Mouse (Mus musculus): ENCODE data around the gene AC109138.7.

The AC109138.7 gene

DNA sequence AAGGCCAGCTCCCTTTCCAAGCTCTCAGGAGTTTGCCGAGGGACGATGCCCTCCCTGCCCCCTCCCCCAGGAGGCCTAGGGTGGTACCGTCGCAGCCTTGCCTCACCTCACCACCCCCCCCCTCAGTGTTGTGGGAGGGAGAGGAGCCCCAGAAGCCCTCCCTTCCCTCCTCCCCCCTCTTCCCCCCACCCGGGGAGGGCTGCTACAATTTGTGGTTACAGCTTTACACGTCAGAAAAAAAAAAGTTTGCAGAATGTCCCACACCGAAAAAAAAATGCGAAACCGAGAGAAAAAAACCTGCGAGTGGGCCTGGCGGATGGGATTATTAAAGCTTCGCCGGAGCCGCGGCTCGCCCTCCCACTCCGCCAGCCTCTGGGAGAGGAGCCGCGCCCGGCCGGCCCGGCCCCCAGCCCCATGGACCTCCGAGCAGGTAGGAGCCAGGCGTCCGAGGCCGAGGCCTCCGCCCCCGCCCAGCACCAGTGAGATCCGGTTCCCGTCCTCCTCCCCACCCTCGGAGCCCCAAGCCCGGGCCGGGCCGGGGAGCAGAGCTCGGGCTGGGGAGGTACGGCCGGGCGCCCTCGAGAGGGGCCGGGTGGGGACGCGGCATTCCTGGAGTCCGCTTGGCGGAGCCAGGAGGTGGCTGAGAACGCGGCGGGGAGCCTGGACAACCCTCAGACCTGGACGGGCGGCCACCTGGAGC, at the start of gene AC109138.7, which contains the start of gene Clcf1:
Gene AC109138.7 (plus strand): TSS at position 287 of the 700 bp plus-strand sequence.
Gene Clcf1 (plus strand): TSS at position 168 of the 700 bp plus-strand sequence.
- no peak for DNase-seq (ENCODE audit: low spot score)

DNA sequence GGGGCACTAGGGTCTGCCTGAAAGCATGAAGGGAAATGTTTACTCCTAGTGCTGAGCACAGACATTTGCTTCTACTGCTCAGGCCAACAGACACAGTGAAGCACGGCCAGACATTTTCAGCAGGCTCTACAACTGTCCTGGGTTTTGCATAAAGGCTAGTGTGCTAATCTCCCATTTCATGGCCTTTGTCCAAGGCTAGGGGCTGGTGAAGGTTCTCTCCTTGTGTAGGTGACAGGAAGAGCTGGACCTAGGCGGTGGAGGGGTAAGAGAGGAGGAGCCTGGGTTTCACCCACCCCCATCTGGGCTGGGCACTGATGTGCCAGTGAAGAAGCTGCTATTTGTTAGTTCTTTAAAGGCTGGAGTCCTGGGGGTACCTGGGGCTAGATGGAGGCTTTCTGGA, 49.4 kb upstream of the AC109138.7 start:
- no peak for DNase-seq (ENCODE audit: low spot score)

DNA sequence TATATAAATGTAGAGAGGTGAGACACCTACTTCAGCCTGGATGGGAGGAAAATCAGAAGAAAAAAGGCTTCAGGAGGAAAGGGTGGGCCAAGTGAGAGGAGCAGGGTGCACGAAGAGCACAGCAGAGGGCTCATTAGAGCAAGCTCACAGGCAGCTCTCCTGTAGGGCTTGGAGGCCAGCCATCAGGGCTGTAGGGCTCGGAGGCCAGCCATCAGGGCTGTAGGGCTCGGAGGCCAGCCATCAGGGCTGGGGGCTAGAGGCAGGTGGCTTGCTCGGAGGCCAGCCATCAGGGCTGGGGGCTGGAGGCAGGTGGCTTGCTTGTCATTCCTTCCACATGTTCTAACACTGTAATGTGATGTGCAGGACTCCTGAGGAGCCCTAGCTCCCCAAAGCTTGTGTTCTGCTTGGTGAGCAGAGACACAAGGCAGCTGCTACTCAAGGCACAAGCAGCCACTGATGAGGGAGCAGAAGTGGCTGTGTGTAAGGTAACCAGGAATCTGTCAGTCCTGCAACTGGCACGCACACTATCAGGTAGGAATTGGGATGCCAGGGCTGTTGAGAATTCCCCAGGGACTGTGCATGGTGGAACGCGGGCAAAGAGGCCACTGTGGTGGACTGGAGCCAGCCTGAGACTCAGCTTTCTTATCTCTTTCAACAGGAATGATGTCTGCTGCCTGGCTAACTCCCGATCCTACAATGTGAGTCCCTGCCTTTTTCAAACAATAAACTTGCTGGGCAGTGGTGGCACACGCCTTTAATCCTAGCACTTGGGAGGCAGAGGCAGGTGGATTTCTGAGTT, 47.3 kb upstream of the AC109138.7 start:
- DNase-seq (ENCODE audit: low spot score): no peak

DNA sequence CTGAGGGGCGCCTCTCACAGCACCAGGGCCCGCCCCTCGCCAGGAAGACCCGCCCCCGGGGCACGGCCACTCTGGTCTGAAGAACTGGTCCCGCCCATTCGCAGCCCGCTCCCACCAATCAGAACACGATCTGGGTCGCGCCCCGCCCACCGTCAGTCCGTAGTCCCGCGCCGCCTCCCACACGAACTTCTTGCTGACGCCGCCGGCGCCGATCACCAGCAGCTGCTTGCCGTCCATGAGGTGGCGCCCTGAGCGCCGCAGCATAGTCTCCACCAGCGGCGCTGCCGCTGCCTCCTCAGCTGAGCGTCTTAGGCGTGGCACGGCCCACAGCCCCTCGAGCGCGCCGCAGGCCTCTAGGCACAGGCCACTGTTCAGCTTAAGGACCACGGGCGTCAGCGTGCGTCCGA, 44.8 kb upstream of the AC109138.7 start:
- peak; percentile 98 for DNase-seq (ENCODE audit: low spot score)

DNA sequence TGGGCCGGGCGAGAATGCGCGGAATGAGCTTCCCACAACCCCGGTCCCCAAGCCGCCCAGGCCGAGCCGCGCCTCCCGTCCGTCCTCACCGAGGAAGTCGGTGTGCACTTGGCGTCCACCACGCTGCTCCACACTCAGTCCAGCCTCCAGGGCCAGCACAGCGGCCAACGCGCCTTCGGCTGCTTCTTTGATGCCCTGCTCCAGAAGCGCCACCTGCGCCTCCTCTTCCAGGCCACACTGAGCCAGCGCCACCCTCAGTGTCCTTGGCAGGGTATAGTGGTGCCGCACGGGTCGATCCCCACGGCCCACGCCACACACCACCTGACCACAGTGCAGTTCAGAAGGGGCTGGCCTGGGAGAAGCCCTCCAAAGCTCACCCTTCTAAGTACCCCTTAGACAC, 44.3 kb upstream of the AC109138.7 start:
- no peak for DNase-seq (ENCODE audit: low spot score)

DNA sequence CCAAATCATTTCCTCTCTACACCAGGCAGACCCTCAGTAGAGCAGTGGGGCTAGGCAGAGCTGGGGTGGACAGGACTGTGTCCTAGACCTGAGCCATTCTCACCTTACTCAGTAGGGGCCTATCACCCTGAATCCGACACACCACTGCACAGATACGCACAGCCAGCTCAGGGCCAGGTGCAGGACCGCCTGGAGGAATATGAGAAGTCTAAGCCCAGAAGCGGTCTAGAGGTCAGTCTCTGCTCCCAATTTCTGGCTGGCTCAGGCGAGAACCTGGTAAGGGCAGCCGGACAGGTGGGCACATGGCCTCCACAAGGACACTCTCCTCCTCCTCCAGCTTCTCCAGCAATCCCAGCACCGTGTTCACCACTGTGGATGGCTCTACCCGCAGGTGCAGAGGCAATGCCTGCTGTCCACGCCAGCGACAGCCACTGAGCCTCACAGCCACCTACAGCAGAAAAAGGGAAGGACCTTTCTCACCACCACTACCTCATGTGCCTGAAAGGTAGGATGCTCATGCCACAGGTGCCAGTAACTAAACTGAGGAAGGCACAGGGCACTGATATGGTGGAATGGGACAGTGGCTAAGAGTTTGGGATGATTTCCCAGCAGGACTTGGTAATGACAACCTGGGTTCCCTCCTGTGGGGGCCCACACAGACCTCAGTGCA, 43.3 kb upstream of the AC109138.7 start:
- DNase-seq (ENCODE audit: low spot score): no peak

DNA sequence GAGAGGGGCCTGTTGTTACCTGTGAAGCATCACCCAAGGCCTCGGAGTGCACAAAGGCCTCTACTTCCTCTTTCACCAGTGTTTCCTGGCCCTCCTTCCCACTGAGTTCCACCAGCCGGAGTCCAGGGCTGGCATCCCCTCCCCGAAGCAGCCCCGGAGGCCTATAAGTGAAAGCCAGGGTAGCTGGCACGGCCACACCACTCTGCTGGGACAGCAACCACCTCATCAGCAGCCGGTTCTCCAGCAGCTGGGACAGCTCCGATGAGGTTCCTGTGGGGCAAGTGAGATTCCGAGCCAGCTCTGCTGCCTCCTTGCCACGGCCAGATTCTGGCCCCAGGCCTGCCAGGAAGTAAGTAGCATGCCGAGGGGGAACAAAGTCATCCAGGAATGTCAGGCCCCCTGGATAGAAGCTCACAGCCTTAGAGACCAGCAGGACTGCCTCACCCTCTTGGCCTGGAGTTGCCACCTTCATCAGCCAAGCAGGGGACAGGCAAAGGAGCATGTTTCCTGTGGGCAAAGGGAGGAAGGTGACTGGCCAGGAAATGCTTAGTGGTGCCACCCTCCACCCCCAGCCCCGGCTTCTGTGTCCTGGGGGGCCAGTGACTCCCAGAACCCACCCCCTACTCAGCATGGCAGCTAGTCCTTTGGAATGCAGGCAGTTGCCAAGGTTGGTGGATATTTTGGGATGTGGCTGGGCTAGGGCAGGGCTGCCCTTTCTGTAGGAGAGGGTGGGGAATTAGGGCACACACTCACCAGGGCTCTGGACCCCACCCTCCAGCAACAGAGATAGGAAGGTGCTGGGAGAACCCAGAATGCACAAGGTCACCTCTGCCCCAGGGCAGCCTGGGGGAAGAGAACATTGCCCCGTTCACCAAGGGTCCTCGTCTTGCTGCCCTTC, 42.5 kb upstream of the AC109138.7 start:
- no peak for DNase-seq (ENCODE audit: low spot score)

DNA sequence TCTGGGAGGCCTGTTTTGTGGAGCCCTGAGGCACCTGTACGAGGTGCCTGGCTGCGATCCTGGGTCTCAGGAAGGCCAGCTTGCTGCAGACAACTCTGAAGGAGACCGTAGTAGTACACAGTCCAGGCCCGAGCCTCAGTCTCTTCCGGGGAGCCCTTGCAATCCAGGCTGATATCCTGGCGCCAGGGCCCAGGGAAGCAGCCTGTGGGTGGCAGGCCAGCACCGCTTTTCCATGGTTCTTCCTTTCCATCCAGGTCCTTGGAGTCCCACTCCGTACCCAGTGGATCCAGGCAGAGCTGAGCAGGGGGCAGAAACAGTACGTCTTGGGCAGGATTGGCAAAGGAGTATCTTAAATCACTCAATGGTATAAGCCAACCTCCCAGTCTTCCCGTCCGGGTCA, 41.2 kb upstream of the AC109138.7 start:
- DNase-seq (ENCODE audit: low spot score): no peak

DNA sequence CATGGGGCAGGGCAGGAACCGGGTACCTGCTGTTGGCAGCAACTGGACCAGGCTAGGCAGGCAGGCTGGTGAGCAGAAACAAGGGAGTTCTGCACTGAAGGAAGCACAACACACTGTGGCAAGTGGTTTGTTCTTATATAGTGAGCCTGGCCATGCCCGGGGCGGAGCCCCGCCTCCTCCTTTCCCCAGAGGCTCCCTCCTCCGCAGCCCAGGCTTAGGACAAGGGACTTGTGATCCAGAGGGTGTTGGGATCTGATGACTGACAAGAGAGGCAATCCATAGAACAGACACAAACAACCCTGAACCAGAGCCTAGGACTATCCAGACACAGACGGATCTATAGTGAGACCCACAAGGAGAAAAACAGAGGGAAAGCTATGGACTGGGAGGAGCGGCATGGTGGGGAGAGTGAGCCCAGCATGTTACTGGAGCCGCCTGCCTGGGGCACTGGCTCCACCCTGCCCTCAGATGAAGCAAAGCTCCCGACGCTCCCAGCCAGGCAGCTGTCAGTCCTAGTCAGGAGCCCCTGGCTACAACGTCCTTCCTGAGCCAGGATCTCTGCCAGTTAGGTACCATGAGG, 38.7 kb upstream of the AC109138.7 start, which contains the start of gene Carns1:
Gene Carns1 (minus strand): TSS at position 112 of the 580 bp plus-strand sequence.
- DNase-seq (ENCODE audit: low spot score): no peak

DNA sequence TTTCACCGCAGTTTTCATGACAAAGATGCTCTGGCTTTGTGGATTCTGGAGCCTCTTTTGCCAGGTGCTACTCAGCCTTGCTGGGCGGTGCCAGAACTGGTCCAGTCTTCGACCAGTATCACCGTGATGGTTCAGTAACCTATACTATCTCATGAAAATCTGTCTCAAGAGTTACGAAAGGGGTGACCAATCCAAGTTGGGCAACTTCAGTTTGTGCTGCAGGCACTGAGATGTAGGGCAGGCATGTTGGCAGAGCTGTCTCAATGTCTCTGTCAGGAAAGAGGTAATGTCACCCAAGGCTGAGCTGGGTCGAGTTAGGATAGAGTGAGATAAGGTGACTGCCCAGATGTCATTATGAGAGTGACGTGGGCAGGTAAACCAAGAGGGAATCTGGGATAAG, 33.7 kb upstream of the AC109138.7 start:
- DNase-seq (ENCODE audit: low spot score): no peak

DNA sequence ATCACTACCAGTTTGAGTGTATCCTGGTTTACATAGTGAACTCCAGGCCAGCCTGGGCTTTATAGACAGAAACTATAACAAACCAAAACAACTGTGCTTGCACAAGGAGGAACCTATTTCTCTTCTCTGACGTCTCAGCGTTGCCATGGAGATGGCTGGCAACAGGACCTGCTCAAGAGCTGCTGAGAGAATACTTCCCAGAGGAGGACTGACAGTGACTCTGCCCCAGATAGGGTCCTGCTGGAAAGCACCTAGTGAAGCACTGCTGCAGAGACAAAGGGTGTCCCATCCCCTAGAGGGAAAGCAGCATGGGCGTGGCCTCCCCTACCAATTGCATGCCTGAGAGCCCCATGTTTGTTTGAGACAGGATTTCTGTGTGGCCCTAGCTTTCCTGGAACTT, 32.3 kb upstream of the AC109138.7 start:
- no peak for DNase-seq (ENCODE audit: low spot score)

DNA sequence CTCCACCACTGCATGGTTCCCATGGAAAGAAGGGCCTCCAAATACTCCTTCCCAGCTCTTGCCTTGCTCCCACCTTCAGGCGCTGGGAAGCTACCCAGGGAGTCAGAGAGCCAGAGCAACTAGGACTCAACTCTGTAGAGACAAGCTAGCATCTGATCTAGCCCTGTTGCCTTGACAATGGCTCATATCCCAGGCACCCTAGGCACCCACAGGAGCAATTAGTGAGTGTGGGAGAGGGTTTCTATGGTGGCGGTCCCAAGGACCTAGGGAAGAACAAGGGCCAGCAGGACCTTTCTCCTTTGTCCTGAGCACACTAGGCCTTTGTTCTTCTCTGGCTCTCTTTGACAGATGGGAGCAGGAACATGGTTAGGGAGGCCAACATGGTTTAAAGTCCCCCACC, 30.5 kb upstream of the AC109138.7 start:
- DNase-seq (ENCODE audit: low spot score): no peak

DNA sequence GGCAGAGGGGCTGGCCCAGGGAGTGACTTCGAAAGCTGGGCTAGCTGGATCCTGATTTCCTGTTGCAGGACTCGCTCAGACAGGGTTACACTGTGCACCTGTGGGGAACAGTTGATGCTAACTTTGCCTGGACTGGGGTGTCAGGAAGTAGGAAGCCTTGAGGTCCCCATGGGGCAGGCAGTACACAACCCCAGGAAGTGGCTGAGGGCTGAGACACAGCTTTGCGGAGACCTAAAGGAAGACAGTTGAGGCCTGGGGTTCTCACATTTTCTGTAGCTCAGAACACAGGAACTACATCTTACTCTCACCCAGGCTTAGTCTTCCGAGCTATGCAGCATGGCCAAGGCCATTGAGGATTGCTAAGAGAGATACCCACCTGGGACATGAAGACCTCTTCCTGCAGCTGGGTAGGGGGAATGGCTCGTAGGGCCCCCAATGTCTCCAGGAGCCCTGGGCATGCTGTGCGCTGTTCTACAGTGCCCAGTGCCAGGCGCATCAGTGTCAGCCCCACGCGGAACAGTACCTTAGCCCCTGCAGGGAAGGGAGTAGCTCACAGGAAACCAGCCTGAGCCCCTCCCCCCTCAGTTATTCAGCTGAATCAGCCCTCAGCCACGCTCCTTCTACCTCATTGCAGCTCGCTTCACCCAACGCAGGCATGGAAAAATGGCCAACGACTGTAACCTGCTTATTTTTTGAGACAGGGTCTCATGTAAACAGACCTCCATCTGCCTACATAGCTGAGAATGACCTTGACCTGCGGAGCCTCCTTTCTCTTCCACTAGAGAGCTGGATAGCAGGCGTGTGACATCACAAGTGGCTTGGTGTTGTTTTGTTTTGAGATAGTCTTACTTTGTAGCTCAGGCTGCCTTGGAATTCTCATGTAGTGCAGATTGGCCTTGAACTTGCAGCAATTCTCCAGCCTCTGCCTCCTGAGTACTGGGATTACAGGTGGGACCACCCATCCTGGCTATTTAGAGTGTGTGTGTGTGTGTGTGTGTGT, 28.9 kb upstream of the AC109138.7 start:
- DNase-seq (ENCODE audit: low spot score): no peak

DNA sequence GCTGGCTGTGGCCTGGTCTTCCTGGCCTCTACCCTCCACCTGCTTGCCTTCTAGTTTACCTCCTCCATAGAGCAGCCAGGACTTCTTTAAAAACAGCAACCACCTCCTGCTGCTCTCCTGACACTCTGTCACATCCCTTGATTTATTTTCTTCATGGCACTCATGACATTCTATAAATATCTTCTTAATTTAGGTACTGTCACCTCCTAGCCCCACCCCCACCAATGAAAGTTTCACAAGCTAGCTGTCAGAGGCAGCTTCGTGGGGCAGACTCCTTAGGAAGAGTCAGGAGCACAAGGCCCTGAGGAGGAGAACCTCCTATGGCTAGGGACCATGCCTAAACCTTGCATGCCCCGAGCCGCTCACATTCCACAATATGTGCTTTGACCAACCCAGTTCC, 26.9 kb upstream of the AC109138.7 start:
- DNase-seq (ENCODE audit: low spot score): no peak

DNA sequence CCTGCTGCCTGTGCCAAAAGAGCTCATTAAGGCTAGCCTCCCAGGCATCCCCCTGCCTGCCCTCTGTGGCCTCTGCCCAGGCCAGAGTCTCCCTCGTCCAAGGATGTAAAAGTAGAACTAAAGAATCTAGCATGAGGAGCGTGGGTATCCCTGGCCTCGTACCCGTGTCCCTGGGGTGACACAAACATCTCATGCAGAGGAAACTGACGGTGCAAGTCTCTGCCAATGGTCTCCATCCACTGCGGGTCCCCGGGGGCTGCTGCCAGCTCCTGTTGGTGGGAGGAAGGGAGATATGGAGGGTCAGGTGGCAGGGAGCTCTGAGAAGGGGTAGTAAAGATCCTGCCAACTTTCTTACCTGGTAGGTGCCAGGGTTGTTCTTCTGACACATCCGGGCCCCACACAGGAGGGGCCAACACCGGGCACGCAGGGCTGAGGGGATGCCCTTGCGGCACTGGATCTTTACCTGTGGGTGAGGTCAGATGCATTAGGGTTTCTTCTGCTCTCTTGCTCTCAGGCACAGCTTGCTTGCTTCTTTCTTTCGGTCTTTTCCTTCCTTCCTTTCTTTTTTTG, 25.0 kb upstream of the AC109138.7 start:
- DNase-seq (ENCODE audit: low spot score): no peak

DNA sequence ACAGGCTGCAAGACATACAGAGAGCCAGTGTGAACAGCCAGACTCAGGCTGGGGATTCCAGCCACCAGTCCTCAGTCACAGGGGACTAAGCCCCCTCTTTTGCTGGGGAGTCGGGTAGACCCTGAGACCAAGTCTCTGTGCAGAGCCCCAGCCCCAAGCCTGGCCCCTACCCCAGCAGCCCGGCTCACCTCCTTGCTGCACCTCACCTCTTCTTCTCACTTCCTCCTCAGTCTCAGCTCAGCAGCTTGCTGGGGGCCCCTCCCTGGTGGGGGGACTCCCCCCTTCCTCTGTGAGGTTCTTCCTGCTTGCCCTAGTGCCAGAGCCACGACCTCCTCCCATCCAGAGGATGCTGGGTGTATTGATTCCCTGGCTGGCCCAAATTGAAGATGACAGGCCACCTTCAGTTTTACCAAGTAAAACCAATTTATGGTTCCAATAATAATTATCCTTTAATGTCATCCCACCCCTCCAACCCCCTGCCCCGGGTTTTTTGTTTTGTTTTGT, 23.3 kb upstream of the AC109138.7 start, which contains the start of gene Tbc1d10c:
Gene Tbc1d10c (minus strand): TSS at position 454 of the 504 bp plus-strand sequence.
- DNase-seq (ENCODE audit: low spot score): no peak

DNA sequence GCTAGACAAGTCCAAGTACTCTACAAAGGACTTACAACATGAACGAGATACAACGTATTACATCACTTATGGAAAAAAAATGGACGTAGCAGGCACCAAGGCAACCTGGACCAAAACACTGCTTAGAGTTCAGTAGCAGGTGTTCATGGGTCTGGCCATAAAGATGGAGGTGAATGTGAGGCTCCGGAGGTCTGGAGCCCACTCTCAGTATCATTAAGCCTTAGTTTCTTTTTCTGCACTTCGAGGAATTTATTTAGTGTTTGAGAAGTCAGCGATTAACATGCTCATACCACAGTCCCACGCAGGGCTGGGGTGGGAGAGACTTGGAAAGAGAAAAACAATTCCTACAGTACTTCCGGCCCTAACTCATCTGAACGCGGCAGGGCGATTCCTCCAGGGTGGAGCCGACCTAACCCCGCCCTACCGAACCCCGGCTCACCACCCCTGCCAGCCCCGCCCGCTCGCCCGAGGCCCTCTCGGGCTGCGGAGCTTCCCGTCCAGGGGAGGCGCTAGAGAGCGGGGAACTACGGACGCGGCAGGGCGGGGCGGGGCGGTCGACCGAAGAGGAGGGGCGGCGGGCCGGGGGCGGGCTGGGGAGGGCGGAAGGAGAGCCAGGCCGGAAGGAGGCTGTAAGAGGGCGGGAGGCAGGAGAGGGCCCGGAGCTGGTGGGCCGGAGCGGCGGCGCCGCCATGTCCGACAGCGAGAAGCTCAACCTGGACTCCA, 22.5 kb upstream of the AC109138.7 start, which contains the start of gene Ppp1ca:
Gene Ppp1ca (plus strand): TSS at position 538 of the 723 bp plus-strand sequence.
- peak; percentile 89 for DNase-seq (ENCODE audit: low spot score)

DNA sequence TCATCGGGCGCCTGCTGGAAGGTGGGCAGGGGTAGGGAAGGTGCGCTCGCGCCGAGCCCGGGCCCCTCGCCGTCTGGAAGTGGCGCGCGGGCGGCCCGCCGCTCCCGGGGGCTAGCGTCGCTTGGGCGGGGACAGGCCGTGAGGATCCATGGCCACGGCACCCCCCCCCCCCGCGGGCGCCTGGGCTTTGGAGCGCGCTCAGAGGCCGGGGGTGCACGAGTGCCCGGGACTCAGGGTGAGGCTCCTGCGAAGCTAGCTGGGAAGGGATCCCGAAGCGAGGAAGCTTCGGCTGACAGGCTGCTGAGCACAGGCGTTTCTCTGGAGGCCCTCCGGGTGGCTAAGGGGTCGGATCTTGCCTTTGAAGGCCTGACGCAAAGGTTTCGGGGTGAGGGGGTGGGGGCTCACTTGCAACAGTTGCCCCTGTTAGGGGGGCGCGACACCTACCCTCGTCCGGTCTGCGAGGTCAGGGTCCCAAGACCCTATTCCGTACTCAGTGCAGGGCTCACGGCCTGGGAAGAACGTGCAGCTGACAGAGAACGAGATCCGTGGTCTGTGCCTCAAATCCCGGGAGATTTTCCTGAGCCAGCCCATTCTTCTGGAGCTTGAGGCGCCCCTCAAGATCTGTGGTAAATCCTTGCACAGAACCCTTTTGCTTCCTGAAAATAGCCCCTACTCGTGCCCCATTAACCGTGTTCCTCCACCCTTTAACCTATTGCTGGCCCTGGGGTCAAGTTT, 21.7 kb upstream of the AC109138.7 start:
- no peak for DNase-seq (ENCODE audit: low spot score)

All from urinary bladder, postnatal 10 days (tissue).